Mouse (Mus musculus): ENCODE measurements at regions not wholly inside any gene's neighbourhood (a gene's known extent, or its start where the extent isn't known, plus 50 kb on each side); places are given as distances from the start of the nearest gene placed in this dataset.
A peak's percentile ranks its signal among the peaks of the same experiment; 100 is the strongest.

DNA sequence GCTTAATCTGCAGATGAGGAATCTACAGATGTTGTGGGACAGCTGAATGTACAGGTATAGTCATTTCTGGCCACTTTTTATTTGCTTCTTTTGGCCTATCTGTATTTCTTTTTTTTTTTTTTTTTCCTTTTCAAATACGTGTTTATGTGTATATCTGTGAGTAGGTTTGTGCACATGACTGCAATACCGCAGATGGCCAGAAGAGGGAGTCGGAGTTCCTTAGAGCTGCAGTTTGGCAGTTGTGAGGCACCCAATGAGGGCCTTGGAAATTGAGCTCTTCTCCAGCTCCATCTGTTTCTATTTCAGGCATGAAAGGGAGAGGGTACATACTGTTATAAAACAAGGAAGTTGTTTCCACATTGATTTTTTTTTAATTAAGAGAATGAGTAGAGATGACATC, 137.2 kb upstream of the Smim23 start:
- 0 out of 2 replicates have a peak, but pooled peaks cover 2% of the 10 kb centered on the region for H3K9me3 ChIP-seq (ENCODE audit: control insufficient read depth, low read length)
- no peak overlapping the region for H3K27ac ChIP-seq (ENCODE audit: low read depth, low read length)
- H3K27me3 ChIP-seq (ENCODE audit: control insufficient read depth, insufficient read depth, low read length), result no peaks in the 10 kb centered on the region
- H3K4me2 ChIP-seq (ENCODE audit: low read depth, low read length), result no peak overlapping the region
- WGBS, result 80% methylated on average over 3 of the region's 3 CpGs
- no peaks in the 10 kb centered on the region for H3K4me1 ChIP-seq (ENCODE audit: control insufficient read depth, insufficient read depth, low read length)
- H3K9ac ChIP-seq (replicated peaks; ENCODE audit: low read depth, low read length), result no peak overlapping the region
- no peak overlapping the region for H3K4me3 ChIP-seq (ENCODE audit: low read depth, low read length)
- no peaks in the 10 kb centered on the region for H3K36me3 ChIP-seq (ENCODE audit: control insufficient read depth, insufficient read depth, low read length)
- no peak for ATAC-seq (ENCODE audit: low read depth)

DNA sequence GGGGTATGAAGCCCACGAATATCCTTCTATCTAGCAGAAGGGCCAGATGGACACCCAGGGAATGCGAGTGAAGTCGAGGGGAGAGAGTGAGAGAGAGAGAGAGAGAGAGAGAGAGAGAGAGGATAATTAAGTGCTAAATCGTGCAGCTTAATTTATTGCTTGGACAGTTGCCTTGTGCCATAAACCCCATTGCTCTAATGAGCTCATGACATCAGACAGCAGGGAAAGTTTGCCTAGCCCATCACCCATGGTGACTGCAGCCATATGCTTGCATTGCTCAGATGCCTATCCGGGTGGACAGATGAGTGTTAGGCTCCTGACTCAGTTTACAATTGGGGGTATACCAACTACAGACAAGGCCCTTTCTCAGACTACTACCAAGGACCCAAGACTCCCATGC, 134.6 kb upstream of the Smim23 start:
- Histone ChIP-seq H3K27ac (ENCODE audit: low read depth, low read length) (no peak overlapping the region), H3K9me3 (ENCODE audit: control insufficient read depth, low read length) (0 out of 2 replicates have a peak, but pooled peaks cover 2% of the 10 kb centered on the region), H3K4me2 (ENCODE audit: low read depth, low read length) (no peak overlapping the region), H3K27me3 (ENCODE audit: control insufficient read depth, insufficient read depth, low read length) (no peaks in the 10 kb centered on the region), H3K4me3 (ENCODE audit: low read depth, low read length) (no peak overlapping the region), H3K9ac (replicated peaks; ENCODE audit: low read depth, low read length) (no peak overlapping the region), H3K36me3 (ENCODE audit: control insufficient read depth, insufficient read depth, low read length) (no peaks in the 10 kb centered on the region), H3K4me1 (ENCODE audit: control insufficient read depth, insufficient read depth, low read length) (no peaks in the 10 kb centered on the region)
- WGBS, result 25% methylated on average over 5 of the region's 5 CpGs
- peak; percentile 50; the same call in 1 of the 2 replicates for ATAC-seq (ENCODE audit: low read depth)

DNA sequence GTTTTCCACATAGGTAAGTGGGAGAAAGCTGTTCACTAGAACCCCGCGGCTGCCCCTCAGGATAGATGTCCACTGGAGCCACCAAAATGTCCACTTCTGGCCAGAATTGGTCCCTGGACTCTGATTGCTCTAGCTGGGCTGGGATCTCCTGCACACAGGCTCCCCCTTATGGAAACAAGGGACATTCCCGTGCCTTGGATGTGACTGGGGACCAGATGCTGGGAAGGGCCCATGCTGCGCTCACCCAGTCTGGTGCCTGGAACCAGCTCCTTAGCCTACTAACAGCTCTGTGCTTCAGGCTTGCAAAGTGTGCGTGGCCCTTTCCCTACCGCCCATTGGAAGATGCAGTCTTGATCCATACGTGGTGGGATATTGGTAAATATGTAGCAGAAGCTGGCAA, 132.6 kb upstream of the Smim23 start:
- H3K36me3 ChIP-seq (ENCODE audit: control insufficient read depth, insufficient read depth, low read length), result no peaks in the 10 kb centered on the region
- no peak overlapping the region for H3K27ac ChIP-seq (ENCODE audit: low read depth, low read length)
- 0 out of 2 replicates have a peak, but pooled peaks cover 2% of the 10 kb centered on the region for H3K9me3 ChIP-seq (ENCODE audit: control insufficient read depth, low read length)
- H3K27me3 ChIP-seq (ENCODE audit: control insufficient read depth, insufficient read depth, low read length), result no peaks in the 10 kb centered on the region
- ATAC-seq (ENCODE audit: low read depth), result peak; percentile 78; the same call in 1 of the 2 replicates
- no peaks in the 10 kb centered on the region for H3K4me1 ChIP-seq (ENCODE audit: control insufficient read depth, insufficient read depth, low read length)
- 39% methylated on average over 7 of the region's 7 CpGs for WGBS
- no peak overlapping the region for H3K4me2 ChIP-seq (ENCODE audit: low read depth, low read length)
- H3K4me3 ChIP-seq (ENCODE audit: low read depth, low read length), result no peak overlapping the region
- H3K9ac ChIP-seq (replicated peaks; ENCODE audit: low read depth, low read length), result no peak overlapping the region

DNA sequence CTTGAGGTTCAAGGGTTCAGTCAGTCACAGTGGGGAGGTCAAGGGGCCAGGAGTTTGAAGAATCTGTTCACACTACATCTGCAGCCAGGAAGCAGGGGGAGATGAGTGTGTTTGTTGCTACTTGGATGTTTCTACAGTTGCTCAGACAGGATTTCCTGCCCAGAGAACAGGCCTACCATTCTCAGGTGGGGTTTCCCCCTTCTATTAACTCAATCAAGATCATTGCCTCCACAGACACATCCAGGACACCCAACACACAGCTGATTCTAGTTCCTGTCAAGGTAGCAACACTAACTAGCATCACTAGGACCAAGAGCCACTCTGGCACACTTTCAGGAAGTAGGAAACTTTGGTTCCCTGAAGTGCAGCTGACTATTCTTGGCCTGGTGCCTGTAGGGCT, 127.9 kb upstream of the Smim23 start:
- Histone ChIP-seq H3K4me3 (ENCODE audit: low read depth, low read length) (no peak overlapping the region), H3K27ac (ENCODE audit: low read depth, low read length) (no peak overlapping the region), H3K9ac (replicated peaks; ENCODE audit: low read depth, low read length) (no peak overlapping the region), H3K4me2 (ENCODE audit: low read depth, low read length) (no peak overlapping the region), H3K27me3 (ENCODE audit: control insufficient read depth, insufficient read depth, low read length) (no peaks in the 10 kb centered on the region), H3K9me3 (ENCODE audit: control insufficient read depth, low read length) (no peaks in the 10 kb centered on the region), H3K36me3 (ENCODE audit: control insufficient read depth, insufficient read depth, low read length) (no peaks in the 10 kb centered on the region), H3K4me1 (ENCODE audit: control insufficient read depth, insufficient read depth, low read length) (no peaks in the 10 kb centered on the region)
- no peak for ATAC-seq (ENCODE audit: low read depth)

DNA sequence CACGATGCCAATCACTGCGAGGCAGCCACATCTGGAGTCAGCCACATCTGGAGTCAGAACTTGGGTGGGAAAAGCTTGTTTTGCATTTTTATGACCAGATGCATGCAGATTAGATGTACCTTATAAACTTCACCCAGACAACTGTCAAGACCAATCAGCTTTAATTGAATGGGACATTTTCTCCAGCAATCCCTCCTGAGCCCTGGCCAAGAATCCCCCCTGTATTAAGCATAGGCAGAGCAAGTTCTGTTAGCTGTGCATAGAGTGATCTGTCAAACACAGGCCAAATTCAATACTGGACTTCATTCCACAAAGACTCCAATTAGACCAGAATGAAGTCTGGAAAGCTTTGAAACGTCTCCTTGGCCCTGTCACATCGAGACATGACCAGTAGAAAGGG, 123.7 kb upstream of the Smim23 start:
- 78% methylated on average over 4 of the region's 4 CpGs for WGBS
- no peak for ATAC-seq (ENCODE audit: low read depth)

DNA sequence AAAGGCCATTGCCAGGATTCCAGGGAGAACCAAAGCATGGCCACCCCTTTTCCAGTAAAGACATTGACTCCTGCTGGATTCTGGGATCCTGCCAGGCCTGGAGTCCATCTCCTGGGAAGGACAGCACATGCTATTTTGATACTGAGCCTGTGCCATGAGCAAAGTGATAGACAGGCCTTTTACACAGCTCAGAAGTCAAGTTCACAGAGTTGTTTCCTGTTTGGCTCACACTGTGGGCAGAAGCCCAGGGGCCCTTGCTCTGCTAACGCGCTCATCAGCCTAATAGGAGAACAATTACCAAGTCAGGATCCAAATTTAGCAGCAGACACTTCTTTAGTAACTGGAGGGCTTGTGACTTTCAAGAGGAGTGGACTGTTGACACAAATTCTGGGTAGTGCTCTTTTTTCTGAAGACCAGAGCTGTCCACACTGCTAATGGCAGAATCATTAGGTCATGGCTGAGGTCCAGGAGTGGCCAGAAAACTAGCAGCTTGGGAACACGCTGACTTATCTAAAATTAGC, 122.1 kb upstream of the Smim23 start:
- Histone ChIP-seq H3K4me2 (ENCODE audit: low read depth, low read length) (no peak overlapping the region), H3K4me1 (ENCODE audit: control insufficient read depth, insufficient read depth, low read length) (no peaks in the 10 kb centered on the region; the same call in 1 of the 2 replicates), H3K9ac (replicated peaks; ENCODE audit: low read depth, low read length) (no peak overlapping the region), H3K4me3 (ENCODE audit: low read depth, low read length) (no peak overlapping the region), H3K9me3 (ENCODE audit: control insufficient read depth, low read length) (no peaks in the 10 kb centered on the region), H3K27me3 (ENCODE audit: control insufficient read depth, insufficient read depth, low read length) (no peaks in the 10 kb centered on the region), H3K36me3 (ENCODE audit: control insufficient read depth, insufficient read depth, low read length) (no peaks in the 10 kb centered on the region), H3K27ac (ENCODE audit: low read depth, low read length) (no peak overlapping the region)
- 69% methylated on average over 3 of the region's 3 CpGs for WGBS
- ATAC-seq (ENCODE audit: low read depth), result no peak

More for the DNA sequence above, 123.7 kb upstream of the Smim23 start:
- Histone ChIP-seq H3K9ac (replicated peaks; ENCODE audit: low read depth, low read length) (no peak overlapping the region), H3K4me2 (ENCODE audit: low read depth, low read length) (no peak overlapping the region), H3K36me3 (ENCODE audit: control insufficient read depth, insufficient read depth, low read length) (no peaks in the 10 kb centered on the region), H3K27me3 (ENCODE audit: control insufficient read depth, insufficient read depth, low read length) (no peaks in the 10 kb centered on the region), H3K4me3 (ENCODE audit: low read depth, low read length) (no peak overlapping the region), H3K9me3 (ENCODE audit: control insufficient read depth, low read length) (no peaks in the 10 kb centered on the region), H3K4me1 (ENCODE audit: control insufficient read depth, insufficient read depth, low read length) (no peaks in the 10 kb centered on the region), H3K27ac (ENCODE audit: low read depth, low read length) (no peak overlapping the region)

DNA sequence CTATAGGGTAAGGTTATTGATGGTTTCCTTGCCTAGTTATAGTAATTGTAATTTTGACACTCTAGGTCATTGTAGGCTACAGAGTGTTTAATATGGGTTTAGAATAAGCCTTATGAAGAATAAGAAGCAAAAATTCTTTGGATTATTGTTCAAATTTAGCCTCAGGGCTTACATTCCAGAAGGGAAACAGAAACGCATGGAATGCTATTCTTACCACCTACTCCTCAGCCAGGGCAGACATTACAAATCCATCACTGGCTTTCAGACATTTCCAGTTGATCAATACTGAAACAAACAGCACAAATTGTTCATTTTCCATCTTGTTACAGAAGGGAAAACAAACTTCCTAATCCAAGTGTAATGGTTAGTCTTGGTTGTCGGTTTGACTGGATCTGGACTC, 120.7 kb upstream of the Smim23 start:
- no peaks in the 10 kb centered on the region for H3K9me3 ChIP-seq (ENCODE audit: control insufficient read depth, low read length)
- no peaks in the 10 kb centered on the region for H3K27me3 ChIP-seq (ENCODE audit: control insufficient read depth, insufficient read depth, low read length)
- H3K36me3 ChIP-seq (ENCODE audit: control insufficient read depth, insufficient read depth, low read length), result no peaks in the 10 kb centered on the region
- no peak overlapping the region for H3K4me3 ChIP-seq (ENCODE audit: low read depth, low read length)
- H3K9ac ChIP-seq (replicated peaks; ENCODE audit: low read depth, low read length), result no peak overlapping the region
- H3K4me2 ChIP-seq (ENCODE audit: low read depth, low read length), result no peak overlapping the region
- H3K4me1 ChIP-seq (ENCODE audit: control insufficient read depth, insufficient read depth, low read length), result no peaks in the 10 kb centered on the region; the same call in 1 of the 2 replicates
- ATAC-seq (ENCODE audit: low read depth), result no peak
- H3K27ac ChIP-seq (ENCODE audit: low read depth, low read length), result no peak overlapping the region
- 86% methylated on average over 2 of the region's 2 CpGs for WGBS

DNA sequence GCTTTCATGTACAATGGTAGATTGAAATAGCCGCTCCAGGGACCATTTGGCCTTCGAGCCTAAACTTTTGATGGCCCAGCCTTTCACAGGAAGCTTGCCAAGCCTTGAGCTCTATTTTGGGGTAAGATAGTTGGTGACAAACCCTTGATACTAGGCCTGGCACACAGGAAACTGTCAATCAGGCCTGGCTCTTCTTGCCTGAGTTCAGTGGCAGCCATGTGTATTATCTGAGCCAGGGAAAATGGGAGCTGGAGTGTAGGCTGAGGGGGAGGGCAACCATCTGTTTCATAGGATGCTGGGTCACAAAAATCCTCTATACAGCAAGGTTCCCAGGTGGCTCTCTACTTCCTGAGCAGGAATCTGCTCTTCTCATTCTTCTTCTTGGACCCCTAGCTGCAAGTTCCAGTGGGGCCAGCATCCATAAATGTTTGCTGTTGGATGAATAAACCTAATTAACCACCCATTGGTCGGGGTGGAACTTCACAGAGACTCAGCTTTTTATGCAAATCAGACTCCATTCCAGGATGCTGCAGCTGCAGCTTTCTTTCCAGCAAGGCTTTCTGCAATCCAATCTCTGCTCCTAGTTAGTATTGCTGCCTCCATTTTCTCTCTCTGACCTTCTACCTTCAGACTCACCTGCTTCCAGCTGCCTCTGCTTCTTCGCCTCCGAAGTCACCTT, 117.1 kb upstream of the Smim23 start:
- whole genome bisulfite sequencing, result 67% methylated on average over 5 of the region's 5 CpGs
- Histone ChIP-seq H3K27me3 (ENCODE audit: control insufficient read depth, insufficient read depth, low read length) (no peaks in the 10 kb centered on the region), H3K4me3 (ENCODE audit: low read depth, low read length) (no peak overlapping the region), H3K9me3 (ENCODE audit: control insufficient read depth, low read length) (no peaks in the 10 kb centered on the region), H3K4me1 (ENCODE audit: control insufficient read depth, insufficient read depth, low read length) (no peaks in the 10 kb centered on the region; the same call in 1 of the 2 replicates), H3K9ac (replicated peaks; ENCODE audit: low read depth, low read length) (no peak overlapping the region), H3K4me2 (ENCODE audit: low read depth, low read length) (no peak overlapping the region), H3K27ac (ENCODE audit: low read depth, low read length) (0 out of 2 replicates have a peak overlapping the region, but pooled peaks have one; percentile 55), H3K36me3 (ENCODE audit: control insufficient read depth, insufficient read depth, low read length) (no peaks in the 10 kb centered on the region)
- ATAC-seq (ENCODE audit: low read depth), result no peak; the same call in 1 of the 2 replicates

DNA sequence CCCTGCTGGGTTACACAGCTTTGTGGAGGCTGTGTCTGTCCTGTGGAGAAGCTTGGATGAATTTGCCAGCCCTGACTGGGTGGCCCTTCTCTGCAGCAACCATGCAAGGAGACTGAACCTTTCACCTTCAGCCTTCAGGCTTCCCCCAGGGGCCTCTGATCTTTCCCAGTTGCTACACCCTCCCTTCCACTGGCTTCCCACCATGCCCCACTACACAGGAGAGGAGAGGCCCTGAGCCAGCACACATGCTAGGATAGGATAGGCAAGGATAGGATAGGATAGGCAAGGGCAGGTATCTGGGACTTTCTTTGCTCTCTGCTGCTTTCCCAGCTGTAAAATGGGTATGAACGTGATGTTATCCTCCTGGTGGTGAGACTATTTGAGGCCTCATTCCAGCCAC, 114.7 kb upstream of the Smim23 start:
- Histone ChIP-seq H3K27ac (ENCODE audit: low read depth, low read length) (no peak overlapping the region), H3K4me3 (ENCODE audit: low read depth, low read length) (no peak overlapping the region), H3K36me3 (ENCODE audit: control insufficient read depth, insufficient read depth, low read length) (no peaks in the 10 kb centered on the region), H3K4me2 (ENCODE audit: low read depth, low read length) (no peak overlapping the region), H3K4me1 (ENCODE audit: control insufficient read depth, insufficient read depth, low read length) (no peaks in the 10 kb centered on the region; the same call in 1 of the 2 replicates), H3K9ac (replicated peaks; ENCODE audit: low read depth, low read length) (no peak overlapping the region), H3K9me3 (ENCODE audit: control insufficient read depth, low read length) (no peaks in the 10 kb centered on the region), H3K27me3 (ENCODE audit: control insufficient read depth, insufficient read depth, low read length) (no peaks in the 10 kb centered on the region)
- WGBS, result 89% methylated on average over 1 of the region's 1 CpGs
- ATAC-seq (ENCODE audit: low read depth), result no peak
